Comparison of ENCODE assay signal across 11 mouse cellular contexts in genomic region chr7:29424690-29425089, GRCm38 (mm10).
DNase-seq lines count a peak whose midpoint lies in the region; ATAC-seq and TF ChIP-seq lines count a peak whose summit lies in the region.
"Had no signal": no experiment of that assay in that cellular context is flagged by ENCODE, and none has a peak within 500 bp of the region (broad histone marks: within the 10 kb centered on the region; RNA-seq: fewer than 3 reads in every experiment).

No protein-coding gene starts in this region.

- H3K4me1 ChIP-seq in kidney, postnatal 0 days (replicated peaks; ENCODE audit: insufficient read depth, low read length), result peaks cover 3% of the 10 kb centered on the region; the same call in 1 of the 2 replicates
- H3K4me1 ChIP-seq in thymus, adult 2 months (replicated peaks; ENCODE audit: control insufficient read depth, insufficient read depth, low read length), result peaks cover 12% of the 10 kb centered on the region; the same call in 1 of the 2 replicates

- CTCF ChIA-PET in Patski (lab: Charles Lee), result interaction anchor here (1.0 to 2.4 kb wide), 7 partner anchors 11 to 96 kb away, joined by 3 to 9 read pairs (median 4); no protein-coding TSS in a partner anchor

- no peaks in the 10 kb centered on the region for H3K27me3 ChIP-seq in Patski
- H3K27me3 ChIP-seq in kidney, postnatal 0 days (ENCODE audit: insufficient read depth, low read length), result no peaks in the 10 kb centered on the region
- no peaks in the 10 kb centered on the region for H3K27me3 ChIP-seq in thymus, adult 2 months (ENCODE audit: control insufficient read depth, insufficient read depth, low read length)

- no peak for TF ChIP-seq CTCF in Patski (IDR thresholded peaks at IDR 0.05)
- peak; percentile 34; the same call in 1 of the 2 replicates for TF ChIP-seq CTCF in kidney, postnatal 0 days (IDR thresholded peaks at IDR 0.05; ENCODE audit: low read depth)
- no peak for TF ChIP-seq CTCF in thymus, adult 2 months (IDR thresholded peaks at IDR 0.05; ENCODE audit: borderline replicate concordance, control insufficient read depth, extremely low read depth, insufficient read depth, low read length, poor library complexity)

- in situ Hi-C loops in Patski (cut with MboI; ENCODE audit: low pct_unique_long_range_greater_than_20kb), result no loop called here

- H3K9ac ChIP-seq in kidney, postnatal 0 days (ENCODE audit: low read depth, low read length), result no peak overlapping the region

- H3K4me2 ChIP-seq in kidney, postnatal 0 days (ENCODE audit: low read length), result no peak overlapping the region

- H3K36me3 ChIP-seq in kidney, postnatal 0 days (ENCODE audit: insufficient read depth, low read length), result no peaks in the 10 kb centered on the region
- H3K36me3 ChIP-seq in thymus, adult 2 months (ENCODE audit: control insufficient read depth, insufficient read depth, low read length), result no peaks in the 10 kb centered on the region

- ATAC-seq in Patski, result peak; percentile 84
- peak; percentile 33; the same call in 1 of the 2 replicates for ATAC-seq in kidney, postnatal 0 days (replicated peaks; ENCODE audit: low FRiP score, low read depth)
- no peak for ATAC-seq in cerebellum, adult (ENCODE audit: insufficient number of reproducible peaks, low FRiP score, low TSS enrichment)
- ATAC-seq in erythroid progenitor cell, adult 5-6 weeks (replicated peaks; ENCODE audit: low FRiP score, poor library complexity, severe bottlenecking), result no peak
- ATAC-seq: hindbrain, embryonic 16.5 days had no signal

- intact Hi-C loops in heart, postnatal 25 days (cut with DNase I), result no loop called here

- no peaks in the 10 kb centered on the region for H3K9me3 ChIP-seq in kidney, postnatal 0 days (replicated peaks; ENCODE audit: low read length)

- no peak overlapping the region for H3K27ac ChIP-seq in kidney, postnatal 0 days
- no peak overlapping the region for H3K27ac ChIP-seq in thymus, adult 2 months (ENCODE audit: control insufficient read depth, insufficient read depth, low read length)

- no peak for TF ChIP-seq POLR2A in thymus, adult 2 months (IDR thresholded peaks at IDR 0.05; ENCODE audit: control insufficient read depth, extremely low read depth, insufficient read depth, low read length, poor library complexity)

- H3K4me3 ChIP-seq in kidney, postnatal 0 days (replicated peaks; ENCODE audit: low read depth, low read length), result no peak overlapping the region
- no peak overlapping the region for H3K4me3 ChIP-seq in thymus, adult 2 months (ENCODE audit: control insufficient read depth, insufficient read depth, low read length)

- 22% methylated on average over 5 of the region's 5 CpGs for WGBS in kidney, postnatal 0 days
- WGBS in thymus, adult 2 months, result 88% methylated on average over 5 of the region's 5 CpGs

- POLR2A ChIA-PET in Patski (lab: Charles Lee), result interaction anchor here (1.3 kb wide), 1 partner anchor 11 kb away, joined by 3 read pairs; no protein-coding TSS in a partner anchor

- peak; percentile 30 to 33 for DNase-seq in heart, adult 9 months (ENCODE audit: low spot score in 2 of 2)
- no peak for DNase-seq in heart, postnatal 25 days (ENCODE audit: low spot score)
- DNase-seq in Patski (ENCODE audit: low read depth, low spot score), result peak; percentile 89
- peak; percentile 81 for DNase-seq in kidney, postnatal 0 days (ENCODE audit: low spot score)
- DNase-seq in lung, postnatal 14 days, result peak; percentile 69
- no peak for DNase-seq in thymus, adult 2 months
- DNase-seq: liver; right cerebral cortex, postnatal 14 days had no signal

Comparison
In these comparisons a context has a peak if more than half of its experiments do, and no peak if none do; other contexts are left out.
1. DNase-seq: peak in heart, adult 9 months (2 of 2), Patski (single experiment), kidney, postnatal 0 days (single experiment) and lung, postnatal 14 days (single experiment); none in heart, postnatal 25 days (single experiment) and thymus, adult 2 months (single experiment).
2. ATAC-seq: peak in Patski (single experiment) and kidney, postnatal 0 days (single experiment); none in cerebellum, adult (single experiment) and erythroid progenitor cell, adult 5-6 weeks (single experiment).